Mouse (Mus musculus): ENCODE data around the gene Tgfb1.

DNA sequence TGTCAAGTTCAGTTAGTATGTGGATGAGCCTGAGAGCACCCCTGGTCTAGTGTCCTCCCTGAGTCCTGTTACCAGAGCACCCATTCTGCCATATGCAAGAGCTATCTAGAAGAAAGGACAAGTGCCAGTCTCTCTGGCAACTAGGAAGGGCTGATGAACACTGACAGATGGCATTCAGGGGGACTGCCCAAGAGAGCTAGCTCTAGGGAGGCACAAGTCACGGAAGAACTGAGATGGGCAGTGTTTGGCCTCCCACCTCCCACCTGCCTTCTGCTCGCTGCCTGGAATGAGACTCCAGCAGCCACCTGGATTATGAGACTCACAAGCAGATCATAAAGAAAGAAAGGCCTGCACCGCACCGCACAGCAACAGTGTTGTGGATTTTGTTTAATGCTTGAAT lies 47.0 kb upstream of the Tgfb1 start:
- TF ChIP-seq CTCF (IDR thresholded peaks at IDR 0.05; ENCODE audit: borderline replicate concordance, insufficient read depth, low read depth, low read length): no peak
- no peak for TF ChIP-seq POLR2A (IDR thresholded peaks at IDR 0.05; ENCODE audit: borderline replicate concordance, insufficient read depth, low read length)
